Mouse (Mus musculus) lung, postnatal 25 days (tissue): Measurements from ENCODE around the gene Prpf40a.
A peak's percentile ranks its signal among the peaks of the same experiment; 100 is the strongest.

Experiments used
- DNase-seq: peaks from one replicate; pipeline ENCODE4 v3.0.0; 2022; ENCODE audit warnings: low spot score

The Prpf40a gene

DNA sequence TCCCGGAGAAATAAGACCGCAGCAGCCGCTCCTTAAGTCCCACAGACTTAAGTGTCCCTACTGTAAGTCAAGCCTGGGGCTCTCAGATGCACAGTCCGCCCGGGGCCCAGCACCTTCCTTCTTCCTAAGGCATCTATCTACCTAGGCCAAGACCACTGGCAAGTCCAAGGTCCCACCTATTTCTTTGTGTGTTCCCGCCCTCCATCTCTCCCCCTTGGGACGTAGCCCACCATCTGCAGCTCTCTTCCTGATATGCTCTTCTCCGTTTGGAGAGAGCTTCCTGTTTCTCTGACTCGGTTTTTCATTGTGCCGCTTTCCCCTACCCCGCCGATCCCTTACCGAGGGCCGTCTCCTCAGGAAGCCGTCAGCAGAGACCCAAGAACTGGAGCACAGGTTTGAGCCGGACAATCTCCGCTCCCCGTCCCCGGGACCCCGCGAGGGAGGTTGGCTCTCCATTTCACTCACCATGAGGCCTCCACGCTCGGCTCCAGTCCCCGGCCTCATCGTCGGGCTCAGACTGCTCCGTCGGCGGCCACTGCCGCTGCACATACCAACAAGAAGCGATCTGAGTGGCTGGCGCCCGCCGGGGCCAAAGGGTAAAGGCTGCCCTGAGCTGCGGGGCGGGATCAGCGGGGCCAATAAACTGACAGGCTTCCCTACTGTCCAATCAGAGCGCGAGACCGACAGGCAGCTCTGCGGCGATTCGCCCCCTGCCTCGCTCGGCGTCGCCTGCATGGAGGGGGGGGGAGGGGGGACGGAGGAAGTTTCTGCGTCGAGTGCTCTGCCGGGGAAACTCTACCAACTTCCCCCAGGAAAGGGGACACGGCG, at the start of gene Prpf40a:
TSS of gene Prpf40a (minus strand) at position 601 of the 828 bp plus-strand sequence.
- DNase-seq = peak; percentile 100

GRCm38 (mm10) chr2:53222242-53222641, 31.2 kb upstream of the Prpf40a start:
- DNase-seq = no peak

DNA sequence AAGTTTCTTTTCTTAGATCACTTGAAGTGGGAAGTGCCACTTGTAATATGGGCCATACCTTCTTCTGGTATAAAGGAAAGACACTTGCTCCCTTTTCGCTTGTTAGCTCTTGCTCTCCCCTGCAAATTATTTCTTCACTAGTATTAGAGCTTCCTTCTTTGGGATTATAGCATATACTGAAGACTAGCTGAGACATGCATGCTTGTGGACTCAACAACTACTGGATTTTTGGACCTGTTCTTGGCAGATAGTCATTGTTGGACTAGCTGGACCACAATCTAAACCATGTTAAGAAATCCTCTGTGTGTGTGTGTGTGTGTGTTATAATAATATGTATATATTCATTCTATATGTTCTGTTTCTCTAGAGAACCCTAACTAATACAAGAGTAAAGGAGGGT, 22.4 kb upstream of the Prpf40a start:
- DNase-seq = no peak

DNA sequence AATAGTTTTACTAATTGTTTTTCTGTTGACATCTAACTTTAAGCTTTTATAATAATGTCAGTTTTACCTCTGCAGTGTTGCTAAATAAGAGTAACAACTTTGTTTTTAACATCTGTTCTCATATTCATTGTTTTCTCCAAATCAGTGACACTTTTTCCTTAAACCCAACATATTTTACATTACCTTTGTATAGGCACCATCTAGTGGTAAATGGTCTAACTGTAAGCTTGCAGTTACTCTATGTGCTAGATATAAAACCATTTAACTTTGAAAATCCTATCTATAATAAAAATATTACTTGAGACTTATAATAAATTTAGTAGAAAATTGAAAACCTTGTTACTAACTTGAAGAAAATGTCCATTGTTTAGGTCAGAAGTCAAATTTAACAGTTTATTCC, 15.7 kb upstream of the Prpf40a start:
- no peak for DNase-seq

DNA sequence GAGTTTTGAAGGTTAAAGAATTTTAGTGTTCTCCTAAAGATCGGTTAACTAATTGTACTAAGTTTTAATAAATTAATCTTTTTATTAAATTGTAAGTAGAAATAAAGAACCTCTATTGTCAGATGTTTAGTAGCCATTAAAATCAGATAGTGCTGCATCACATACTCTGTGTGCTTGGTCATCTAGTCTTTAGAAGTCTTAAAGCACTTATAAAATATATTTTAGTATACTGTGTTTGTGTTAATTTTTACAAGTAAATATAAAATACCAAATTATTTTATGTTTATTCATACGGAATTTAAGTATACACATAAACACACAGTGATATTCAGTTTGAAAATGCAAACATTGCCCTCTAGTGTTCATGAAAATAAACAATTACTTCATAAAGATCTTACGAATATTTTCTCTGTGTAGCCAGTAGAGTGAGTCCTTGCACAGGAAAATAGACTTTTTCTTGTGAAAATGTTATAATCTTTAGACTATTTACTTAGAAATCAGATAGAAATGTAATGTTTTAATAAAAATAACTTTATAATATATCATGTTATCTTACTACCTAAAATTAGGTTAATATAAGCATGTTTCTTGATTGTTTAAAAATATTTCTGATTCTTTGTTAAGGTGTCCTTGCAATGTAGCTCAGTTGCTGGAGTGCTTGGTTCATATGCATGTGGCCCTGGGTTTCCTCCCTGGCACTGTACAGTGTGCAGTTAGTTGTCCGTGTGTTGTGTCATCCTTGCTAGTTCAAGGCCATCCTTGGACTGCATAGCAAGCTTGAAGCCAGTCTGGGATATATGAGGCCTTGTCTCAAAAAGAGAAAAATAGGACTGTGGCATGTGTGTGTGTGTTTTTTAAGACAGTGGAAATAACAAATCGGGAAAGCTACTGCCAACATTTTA, 13.5 kb upstream of the Prpf40a start:
- peak; percentile 20 for DNase-seq

DNA sequence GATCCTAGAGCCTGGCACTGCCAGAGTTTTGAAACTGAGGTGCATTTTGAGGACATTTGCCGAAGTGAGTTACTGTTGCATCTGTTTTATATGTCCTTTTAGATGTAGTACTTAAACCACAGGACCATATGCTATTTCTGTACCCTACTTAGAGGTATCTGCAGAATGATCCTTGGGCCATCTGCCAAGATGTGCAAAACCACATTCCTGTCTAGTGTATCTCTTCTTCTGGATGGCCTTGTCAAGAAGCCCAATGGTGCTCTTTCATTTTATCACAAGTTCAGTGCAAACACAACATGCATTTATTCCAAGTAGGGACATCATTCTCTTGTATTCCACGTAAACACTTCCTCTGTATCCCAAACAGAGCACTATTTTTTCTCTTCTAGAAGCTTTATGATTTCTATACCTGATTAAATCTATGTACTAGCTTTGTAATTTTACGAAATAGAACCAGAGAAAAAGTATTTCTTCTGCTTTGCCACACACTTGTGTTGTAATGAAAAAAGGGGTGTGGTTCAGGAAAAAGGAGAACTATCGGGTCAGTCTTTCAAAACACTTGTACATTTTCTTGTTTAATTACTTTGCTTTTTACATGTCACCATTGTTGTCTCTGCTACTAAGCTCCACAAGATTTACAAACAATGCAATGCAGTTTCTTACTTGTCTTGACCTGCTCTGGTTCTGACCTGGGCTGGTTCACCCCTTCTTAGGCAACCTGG, 9.2 kb upstream of the Prpf40a start:
- DNase-seq = peak; percentile 9

- no peak for DNase-seq
Observed at GRCm38 (mm10) chr2:53199203-53199602, 8.1 kb upstream of the Prpf40a start.

- DNase-seq = no peak
Observed at GRCm38 (mm10) chr2:53196431-53196830, 5.3 kb upstream of the Prpf40a start.

DNA sequence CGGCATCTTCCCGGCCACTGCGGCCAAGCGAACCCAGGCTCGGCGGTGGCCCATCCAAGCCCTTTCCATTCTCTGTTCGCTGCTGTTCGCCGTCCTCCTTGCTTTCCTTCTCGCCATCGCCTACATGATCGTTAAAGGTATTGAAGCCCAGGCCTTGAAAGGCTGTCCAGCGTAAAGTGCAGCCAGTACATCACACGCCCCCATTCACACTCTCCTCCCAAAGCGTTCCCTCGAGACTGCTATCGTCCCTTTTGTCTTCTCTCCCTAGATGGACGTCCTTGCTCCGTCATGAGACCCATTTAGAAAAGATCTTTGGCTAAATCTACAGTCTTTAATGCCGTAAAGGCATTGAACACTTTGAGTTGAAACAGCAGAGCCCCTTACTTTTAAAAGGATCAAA, 1.3 kb upstream of the Prpf40a start:
- DNase-seq = no peak

GRCm38 (mm10) chr2:53191523-53192220, 588 bp upstream of the Prpf40a start, which contains the start of gene Arl6ip6:
Gene Arl6ip6, plus strand, starts transcription at chr2:53191726.
- peak; percentile 98 for DNase-seq

DNA sequence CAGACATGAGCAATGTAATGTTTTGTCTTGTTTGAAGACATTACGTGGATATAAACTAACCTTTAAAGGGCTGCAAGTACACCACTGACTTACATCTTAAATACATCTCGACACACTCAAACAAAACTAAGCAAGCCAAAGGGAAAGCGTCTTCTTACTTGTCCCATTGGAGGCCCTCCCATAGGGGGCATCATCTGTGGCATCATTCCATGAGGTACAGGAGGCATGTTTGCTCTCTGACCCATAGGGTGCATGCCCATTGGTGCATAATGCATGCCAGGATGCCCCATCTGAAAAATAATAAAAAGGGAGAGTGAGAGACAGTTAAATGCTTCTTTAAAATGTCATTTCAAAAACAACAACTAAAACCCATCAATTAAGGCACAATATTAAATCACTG, 1.3 kb downstream of the Prpf40a start:
- DNase-seq = no peak

GRCm38 (mm10) chr2:53179876-53180275, 11.2 kb downstream of the Prpf40a start:
- no peak for DNase-seq

DNA sequence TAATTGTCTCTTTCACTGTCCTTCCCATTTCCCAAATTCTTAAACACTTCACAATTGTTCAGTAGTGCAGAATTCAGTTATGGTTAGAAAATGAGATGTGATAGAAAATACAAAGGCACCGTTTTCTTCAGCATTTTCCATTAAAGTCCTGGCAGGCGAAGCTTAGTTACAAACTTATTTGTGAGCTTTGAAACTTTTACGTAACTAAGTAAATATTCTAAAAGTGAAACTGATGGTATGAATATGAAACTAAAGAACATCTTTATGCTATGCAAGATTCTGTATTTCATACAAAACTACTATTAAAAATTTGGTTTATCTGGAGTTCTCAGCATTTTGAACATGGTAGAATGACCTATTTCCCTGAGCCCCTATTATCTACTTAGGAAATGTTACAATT, 12.1 kb downstream of the Prpf40a start:
- DNase-seq = no peak

- DNase-seq = no peak
Observed at GRCm38 (mm10) chr2:53173966-53174365, 17.1 kb downstream of the Prpf40a start.

- no peak for DNase-seq
Observed at GRCm38 (mm10) chr2:53146852-53147251, 44.2 kb downstream of the Prpf40a start.

DNA sequence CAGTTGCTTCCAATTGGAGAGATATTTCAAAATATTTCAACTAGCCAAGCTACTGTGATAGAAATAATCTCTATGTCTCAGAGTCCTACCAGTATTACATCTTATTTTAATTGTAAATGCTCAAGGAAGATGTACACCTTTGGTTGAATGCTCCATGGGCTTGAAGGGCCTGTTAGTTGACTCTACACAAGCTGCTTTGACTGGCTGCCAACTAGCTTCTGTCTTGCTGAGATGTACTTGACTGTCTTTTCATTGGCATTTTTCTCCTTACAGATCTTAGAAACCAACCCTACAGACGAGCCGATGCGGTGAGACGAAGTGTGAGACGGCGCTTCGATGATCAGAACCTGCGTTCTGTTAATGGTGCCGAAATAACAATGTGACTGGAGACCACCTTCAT, 59.5 kb downstream of the Prpf40a start:
- DNase-seq = no peak

DNA sequence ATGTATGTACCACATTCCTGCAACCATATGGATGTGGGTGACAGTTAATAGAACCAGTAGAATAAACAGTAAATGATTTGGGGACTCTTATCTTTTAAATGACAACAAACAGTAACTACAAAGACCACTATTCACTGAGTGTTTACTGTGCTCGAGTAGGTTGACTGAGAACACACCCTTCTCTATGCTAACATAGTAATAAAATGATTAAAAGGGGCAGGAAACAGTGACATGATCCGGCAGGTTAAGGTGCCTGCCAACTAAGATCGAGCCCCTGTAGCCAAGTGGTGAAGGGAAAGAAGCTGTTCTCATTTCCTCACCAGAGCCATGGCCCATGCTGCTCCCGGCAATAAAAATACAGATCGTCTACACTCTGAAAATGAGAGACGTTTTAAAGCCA, 62.0 kb downstream of the Prpf40a start:
- DNase-seq = no peak

- no peak for DNase-seq
Observed at GRCm38 (mm10) chr2:53125998-53126397, 65.1 kb downstream of the Prpf40a start.

DNA sequence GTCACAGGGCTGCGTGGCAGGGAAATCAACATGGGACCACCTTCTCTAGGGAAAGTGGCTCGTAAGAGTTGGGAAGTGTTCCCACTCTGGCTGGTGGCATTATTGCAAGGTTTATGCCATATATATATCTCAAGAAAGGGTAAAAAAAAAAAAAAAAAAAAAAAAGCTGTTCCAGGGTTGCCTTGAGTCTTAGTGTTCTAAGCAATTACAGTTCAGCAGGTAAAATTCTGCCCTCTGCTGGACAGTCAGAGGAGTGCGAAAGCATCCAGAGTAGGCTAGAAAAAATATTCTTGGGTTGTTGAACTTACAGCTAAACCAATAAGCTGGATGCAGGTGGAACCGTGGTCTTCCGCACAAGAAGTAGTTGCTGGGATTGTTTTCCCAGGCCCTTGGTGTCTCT, 69.3 kb downstream of the Prpf40a start:
- peak; percentile 21 for DNase-seq

GRCm38 (mm10) chr2:53108547-53108946, 82.5 kb downstream of the Prpf40a start:
- DNase-seq = no peak

DNA sequence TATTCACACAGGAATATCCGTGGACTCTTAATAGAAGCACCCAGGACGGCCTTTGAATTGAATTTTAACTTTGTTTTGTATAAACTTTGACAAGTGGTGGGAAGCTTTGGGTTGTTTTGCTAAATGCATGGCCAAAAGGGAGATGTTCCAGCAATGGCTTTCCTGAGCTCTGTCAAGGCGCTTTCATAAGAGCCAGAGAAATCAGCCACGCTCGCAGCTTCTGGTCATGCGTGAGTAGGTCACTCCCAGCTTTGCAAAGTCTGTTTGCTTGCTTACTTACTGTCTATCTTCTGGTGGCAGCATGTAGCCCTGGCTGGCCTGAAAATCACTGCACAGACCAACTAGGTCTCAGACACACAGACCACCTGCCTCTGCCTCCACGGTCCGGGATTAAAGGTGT, 84.6 kb downstream of the Prpf40a start:
- no peak for DNase-seq

GRCm38 (mm10) chr2:53106056-53106455, 85.0 kb downstream of the Prpf40a start:
- no peak for DNase-seq
